Mouse (Mus musculus) embryonic facial prominence, embryonic 12.5 days (tissue): ENCODE results near the gene Susd3. TPM values are rescaled to one million over a fixed set of nuclear protein-coding genes. Genes with fewer than 3 reads are reported as not detected.

Experiments
- ATAC-seq: fragments of 200-750 bp; cut with Nextera tagmentation; 2 replicates; pipeline ENCODE4 v1.8.0; 2017; ENCODE audit not compliant: insufficient number of reproducible peaks, insufficient read depth, low FRiP score, low TSS enrichment
- H3K27ac ChIP-seq: fragments of 300-500 bp; sonication (generic); 2 replicates; pipeline ENCODE4 v1.5.1; 2016; ENCODE audit warnings: mild to moderate bottlenecking
- H3K27me3 ChIP-seq: fragments of 300-500 bp; sonication (generic); 2 replicates; pipeline ENCODE4 v1.6.1; 2016; ENCODE audit warnings: mild to moderate bottlenecking, moderate library complexity
- H3K36me3 ChIP-seq: fragments of 300-500 bp; sonication (generic); 2 replicates; pipeline ENCODE4 v1.6.1; 2016; ENCODE audit warnings: mild to moderate bottlenecking
- H3K4me1 ChIP-seq: fragments of 300-500 bp; sonication (generic); 2 replicates; pipeline ENCODE4 v1.6.1; 2016
- H3K4me2 ChIP-seq: fragments of 300-500 bp; sonication (generic); replicated peaks from 2 replicates; pipeline ENCODE4 v1.6.1; 2016; ENCODE audit warnings: mild to moderate bottlenecking, moderate library complexity
- H3K4me3 ChIP-seq: fragments of 300-500 bp; sonication (generic); 2 replicates; pipeline ENCODE4 v1.5.1; 2016; ENCODE audit warnings: mild to moderate bottlenecking
- H3K9ac ChIP-seq: fragments of 300-500 bp; sonication (generic); 2 replicates; pipeline ENCODE4 v1.6.1; 2016; ENCODE audit warnings: mild to moderate bottlenecking, moderate library complexity
- H3K9me3 ChIP-seq: fragments of 300-500 bp; sonication (generic); 2 replicates; pipeline ENCODE4 v1.6.1; 2016; ENCODE audit warnings: mild to moderate bottlenecking, moderate library complexity
- WGBS: fragments of 180-500 bp; shearing (Covaris S2); methylation state at CpG from one replicate; pipeline ENCODE4 v1.1.7; 2016; 5-methylcytosine and 5-hydroxymethylcytosine counted together
- polyA plus RNA-seq: library from polyadenylated mRNA; unstranded; fragments of >200 nt; fragmentation: Nextera tagmentation; extraction: Ambion mirVana; gene quantifications from 2 replicates; pipeline ENCODE4 v1.2.1, GENCODE M21; 2016

The Susd3 gene
- polyA plus RNA-seq, 1 experiment from 2014 or later: 1.8 TPM

- Histone ChIP-seq H3K36me3 (peaks cover 12% of the 10 kb centered on the region; the same call in 1 of the 2 replicates), H3K9ac (no peak overlapping the region), H3K4me1 (peaks cover 35% of the 10 kb centered on the region), H3K27ac (no peak overlapping the region), H3K4me2 (no peak overlapping the region), H3K4me3 (no peak overlapping the region), H3K9me3 (no peaks in the 10 kb centered on the region), H3K27me3 (no peaks in the 10 kb centered on the region)
- no peak for ATAC-seq
- WGBS: 76% methylated on average over 7 of the region's 7 CpGs
Observed at GRCm38 (mm10) chr13:49190876-49191672, 57.4 kb downstream of the Susd3 start.

- no peak for ATAC-seq
- Histone ChIP-seq H3K4me2 (no peak overlapping the region), H3K9ac (no peak overlapping the region), H3K4me1 (peaks cover 35% of the 10 kb centered on the region), H3K36me3 (peaks cover 3% of the 10 kb centered on the region; the same call in 1 of the 2 replicates), H3K27ac (no peak overlapping the region), H3K27me3 (no peaks in the 10 kb centered on the region), H3K4me3 (no peak overlapping the region), H3K9me3 (no peaks in the 10 kb centered on the region)
- 70% methylated on average over 12 of the region's 12 CpGs for WGBS
Observed at GRCm38 (mm10) chr13:49189970-49190870, 58.3 kb downstream of the Susd3 start.

DNA sequence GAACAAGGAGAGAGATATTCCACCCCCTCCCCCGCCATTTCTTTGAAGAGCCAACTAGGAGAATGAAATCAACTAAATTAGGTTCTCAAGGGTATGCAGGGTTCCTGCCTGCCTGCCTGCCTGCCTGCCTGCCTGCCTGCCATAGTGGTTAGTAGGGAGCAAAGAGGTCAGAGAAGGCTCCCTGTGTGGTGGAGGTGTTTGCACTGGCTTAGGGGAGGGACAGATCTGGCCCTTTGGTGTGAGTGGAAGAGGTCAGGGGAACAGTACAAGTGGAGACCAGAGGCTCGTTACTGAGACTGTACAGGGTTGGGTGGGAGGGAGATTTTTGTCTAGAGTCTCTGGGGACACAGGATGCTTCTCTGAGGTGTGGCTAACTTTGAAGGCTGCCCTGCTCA is 59.5 kb downstream of the Susd3 start:
- Histone ChIP-seq H3K9ac (no peak overlapping the region), H3K9me3 (no peaks in the 10 kb centered on the region), H3K36me3 (no peaks in the 10 kb centered on the region), H3K27ac (no peak overlapping the region), H3K4me1 (peaks cover 35% of the 10 kb centered on the region), H3K4me3 (no peak overlapping the region), H3K4me2 (peak overlapping the region; percentile 99), H3K27me3 (no peaks in the 10 kb centered on the region)
- WGBS: 25% methylated on average over 2 of the region's 2 CpGs
- ATAC-seq: no peak

DNA sequence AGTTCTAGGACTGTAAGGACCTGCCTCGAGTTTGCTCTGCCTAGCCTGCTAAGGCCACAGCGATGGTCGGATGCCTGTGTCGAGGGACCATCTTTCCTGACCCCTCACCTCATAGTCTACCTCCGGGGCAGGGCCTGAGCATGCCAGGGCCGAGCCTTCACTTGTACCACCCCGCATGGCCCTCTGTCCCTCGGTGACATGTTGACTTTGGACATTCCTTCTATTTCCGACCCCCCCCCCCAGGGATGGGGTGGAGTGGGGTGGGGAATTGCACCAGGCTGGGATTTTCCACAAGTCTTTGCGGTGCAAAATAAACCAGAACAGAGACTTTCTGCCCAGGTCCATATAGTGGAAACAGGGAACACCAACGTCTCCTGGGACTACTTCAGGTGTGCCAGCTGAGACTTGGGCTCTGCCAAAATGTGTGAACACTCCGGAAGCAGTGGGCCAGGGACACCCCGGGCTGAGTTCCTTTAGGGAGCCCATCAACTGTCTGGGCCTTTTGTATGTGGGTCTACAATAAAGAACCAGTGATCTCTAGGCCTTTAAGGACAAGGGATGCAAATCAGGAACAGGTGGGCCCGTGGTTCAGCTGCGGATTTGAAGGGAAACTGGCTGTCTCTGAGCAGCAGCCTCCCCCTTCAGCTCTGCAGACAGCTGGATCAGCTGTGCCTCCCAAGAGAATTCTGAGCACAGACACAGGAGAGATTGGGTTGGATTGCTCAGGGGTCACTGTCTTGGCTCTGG is 60.1 kb downstream of the Susd3 start:
- Histone ChIP-seq H3K27ac (no peak overlapping the region), H3K4me3 (peak overlapping the region; percentile 79), H3K9ac (peak overlapping the region; percentile 67), H3K36me3 (no peaks in the 10 kb centered on the region), H3K9me3 (no peaks in the 10 kb centered on the region), H3K4me1 (peaks cover 35% of the 10 kb centered on the region), H3K4me2 (peak overlapping the region; percentile 99), H3K27me3 (no peaks in the 10 kb centered on the region)
- ATAC-seq: 0 out of 2 replicates have a peak, but pooled peaks have one; percentile 1
- WGBS: 14% methylated on average over 15 of the region's 15 CpGs

- no peaks in the 10 kb centered on the region for H3K9me3 ChIP-seq
- no peaks in the 10 kb centered on the region for H3K36me3 ChIP-seq
- peak; percentile 92 for ATAC-seq
- H3K4me1 ChIP-seq: peaks cover 35% of the 10 kb centered on the region
- 0 out of 2 replicates have a peak within 1 kb of the TSS, but pooled peaks have one; percentile 37 for H3K27ac ChIP-seq
- H3K9ac ChIP-seq: peak within 1 kb of the TSS; percentile 67
- H3K27me3 ChIP-seq: no peaks in the 10 kb centered on the region
- under 1% methylated on average over 80 of the region's 87 CpGs for WGBS
- H3K4me3 ChIP-seq: peak within 1 kb of the TSS; percentile 79
- H3K4me2 ChIP-seq: peak within 1 kb of the TSS; percentile 99
Observed at GRCm38 (mm10) chr13:49187288-49188218, 61.0 kb downstream of the Susd3 start, which contains the start of gene Ninj1. TSS of gene Ninj1 (plus strand) at chr13:49187485.

GRCm38 (mm10) chr13:49186798-49187287 is 61.7 kb downstream of the Susd3 start:
- Histone ChIP-seq H3K4me1 (peaks cover 28% of the 10 kb centered on the region), H3K27me3 (no peaks in the 10 kb centered on the region)

DNA sequence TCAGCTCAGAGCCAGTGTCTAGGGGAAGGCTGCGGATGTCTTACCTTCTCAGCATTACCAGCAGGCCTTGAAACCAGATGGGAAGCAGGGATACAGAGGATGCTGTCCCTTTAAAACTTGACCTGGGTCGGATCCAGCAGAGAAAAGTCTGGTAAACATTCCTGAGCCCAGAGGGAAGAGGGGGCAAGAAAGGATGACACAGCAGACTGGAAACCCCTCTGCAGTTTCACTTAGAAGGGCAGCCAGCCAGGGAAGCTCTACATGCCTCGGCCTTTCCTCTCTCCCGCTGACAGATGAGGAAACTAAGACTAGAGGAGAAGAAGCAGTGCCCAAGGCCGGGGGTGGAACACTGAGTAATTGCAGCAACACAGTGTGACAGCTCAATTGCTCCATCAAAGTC is 64.9 kb downstream of the Susd3 start:
- WGBS: 44% methylated on average over 5 of the region's 5 CpGs
- no peak overlapping the region for H3K9ac ChIP-seq

More at GRCm38 (mm10) chr13:49186798-49187287, 61.7 kb downstream of the Susd3 start:
- peak overlapping the region; percentile 79; the same call in 1 of the 2 replicates for H3K4me3 ChIP-seq
- H3K36me3 ChIP-seq: no peaks in the 10 kb centered on the region
- 0 out of 2 replicates have a peak, but pooled peaks have one; percentile 2 for ATAC-seq
- H3K4me2 ChIP-seq: peak overlapping the region; percentile 99
- H3K9ac ChIP-seq: peak overlapping the region; percentile 67; the same call in 1 of the 2 replicates
- H3K27ac ChIP-seq: 0 out of 2 replicates have a peak overlapping the region, but pooled peaks have one; percentile 37
- 21% methylated on average over 11 of the region's 11 CpGs for WGBS
- H3K9me3 ChIP-seq: no peaks in the 10 kb centered on the region

GRCm38 (mm10) chr13:49183161-49183560 is 65.3 kb downstream of the Susd3 start:
- Histone ChIP-seq H3K4me2 (no peak overlapping the region), H3K9me3 (no peaks in the 10 kb centered on the region), H3K4me1 (peaks cover 11% of the 10 kb centered on the region), H3K9ac (no peak overlapping the region), H3K27ac (no peak overlapping the region), H3K36me3 (no peaks in the 10 kb centered on the region), H3K27me3 (no peaks in the 10 kb centered on the region), H3K4me3 (no peak overlapping the region)
- WGBS: 61% methylated on average over 5 of the region's 5 CpGs
- no peak for ATAC-seq

More for the DNA sequence above, 64.9 kb downstream of the Susd3 start:
- H3K4me1 ChIP-seq: peaks cover 15% of the 10 kb centered on the region
- H3K4me2 ChIP-seq: no peak overlapping the region
- H3K9me3 ChIP-seq: no peaks in the 10 kb centered on the region
- ATAC-seq: no peak
- no peaks in the 10 kb centered on the region for H3K27me3 ChIP-seq
- no peak overlapping the region for H3K27ac ChIP-seq
- no peaks in the 10 kb centered on the region for H3K36me3 ChIP-seq
- no peak overlapping the region for H3K4me3 ChIP-seq

GRCm38 (mm10) chr13:49181411-49181984 is 67.0 kb downstream of the Susd3 start:
- Histone ChIP-seq H3K9me3 (no peaks in the 10 kb centered on the region), H3K4me1 (peaks cover 7% of the 10 kb centered on the region; the same call in 1 of the 2 replicates), H3K4me3 (no peak overlapping the region), H3K27ac (no peak overlapping the region), H3K27me3 (no peaks in the 10 kb centered on the region), H3K9ac (no peak overlapping the region), H3K36me3 (no peaks in the 10 kb centered on the region), H3K4me2 (no peak overlapping the region)
- WGBS: 86% methylated on average over 3 of the region's 3 CpGs
- no peak for ATAC-seq

DNA sequence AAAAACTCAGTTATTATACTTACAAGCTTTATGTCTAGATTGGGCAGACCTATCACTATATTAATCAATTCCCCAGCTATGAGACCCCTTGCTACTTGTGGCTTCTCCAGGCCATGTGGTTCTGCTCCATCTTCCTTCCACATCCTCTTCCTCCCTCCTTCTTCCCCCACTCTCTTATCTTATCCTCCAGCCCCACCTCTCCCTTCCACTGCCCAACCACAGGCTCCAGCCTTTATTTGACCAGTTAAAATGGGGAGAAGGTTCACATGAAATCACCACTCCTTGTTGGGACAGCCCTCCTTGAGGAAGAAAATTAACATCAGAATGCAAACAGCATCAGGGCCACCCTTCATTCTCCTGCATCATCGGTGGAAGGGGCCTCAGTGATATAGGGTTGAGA is 67.8 kb downstream of the Susd3 start:
- 56% methylated on average over 1 of the region's 1 CpGs for WGBS
- Histone ChIP-seq H3K4me1 (peaks cover 7% of the 10 kb centered on the region; the same call in 1 of the 2 replicates), H3K4me3 (no peak overlapping the region), H3K36me3 (no peaks in the 10 kb centered on the region), H3K9me3 (no peaks in the 10 kb centered on the region), H3K4me2 (no peak overlapping the region), H3K9ac (no peak overlapping the region), H3K27ac (no peak overlapping the region), H3K27me3 (no peaks in the 10 kb centered on the region)
- no peak for ATAC-seq
